Mouse (Mus musculus): ENCODE measurements around the gene Cdc5l. TPM values are rescaled to one million over a fixed set of nuclear protein-coding genes. Genes with fewer than 3 reads are reported as not detected.
"Not testable (repeated sequence)": the region's sequence is repeated elsewhere in the genome, so short reads cannot be mapped to it uniquely, and the experiment has no call there.

Cdc5l gene
- polyA plus RNA-seq, 1 experiment from 2014 or later, result 78.8 TPM

DNA sequence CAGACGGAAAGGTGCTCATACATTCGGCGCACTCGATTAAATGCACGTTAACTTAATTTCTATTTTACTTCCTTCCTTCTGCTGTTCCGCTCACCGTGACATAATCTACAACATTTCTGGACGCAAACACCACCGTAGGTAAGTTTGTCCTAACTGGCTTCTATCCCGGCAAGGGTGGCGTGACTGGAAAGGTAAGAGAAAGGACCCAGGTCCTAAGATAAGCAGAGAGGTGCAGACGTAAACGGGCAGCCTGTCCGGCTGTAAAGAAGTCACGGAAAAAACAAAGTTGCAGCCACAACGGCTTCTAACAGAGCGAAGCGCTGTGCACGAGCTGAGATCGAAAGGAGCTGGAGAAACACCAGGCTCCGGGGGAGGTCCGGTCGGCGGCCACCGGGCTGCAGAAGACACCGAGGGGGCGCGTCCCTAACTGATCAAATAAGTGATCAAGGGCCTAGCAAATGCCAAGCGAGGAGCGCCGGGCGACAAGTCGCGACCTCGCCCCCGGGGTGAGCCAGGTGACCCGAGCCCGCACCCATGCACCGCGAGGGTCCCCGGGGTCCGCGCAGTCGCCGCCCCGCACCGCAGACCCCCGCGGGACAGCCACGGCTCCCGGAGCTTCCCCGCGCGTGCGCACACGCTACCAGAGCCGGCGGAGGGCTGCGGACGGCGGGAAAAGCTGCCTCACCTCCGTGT lies 685 bp downstream of the Cdc5l start:
- peak overlapping the region; percentile 84 for H3K4me2 ChIP-seq (replicated peaks)
- no peaks in the 10 kb centered on the region for H3K27me3 ChIP-seq
- peak; percentile 79 for ATAC-seq (ENCODE audit: low FRiP score, low read depth)
- no peaks in the 10 kb centered on the region for H3K9me3 ChIP-seq
- H3K4me1 ChIP-seq, result peaks cover 24% of the 10 kb centered on the region
- peaks cover 14% of the 10 kb centered on the region for H3K36me3 ChIP-seq
- H3K27ac ChIP-seq, result peak overlapping the region; percentile 95
- WGBS, result under 1% methylated on average over 62 of the region's 62 CpGs
- H3K4me3 ChIP-seq, result peak overlapping the region; percentile 69
- peak overlapping the region; percentile 90 for H3K9ac ChIP-seq

GRCm38 (mm10) chr17:45432007-45432406 lies 1.5 kb downstream of the Cdc5l start:
- no peaks in the 10 kb centered on the region for H3K27me3 ChIP-seq
- H3K36me3 ChIP-seq, result peaks cover 17% of the 10 kb centered on the region
- peaks cover 24% of the 10 kb centered on the region for H3K4me1 ChIP-seq
- peak overlapping the region; percentile 90 for H3K9ac ChIP-seq
- H3K4me2 ChIP-seq (replicated peaks), result peak overlapping the region; percentile 84
- no peaks in the 10 kb centered on the region for H3K9me3 ChIP-seq
- H3K27ac ChIP-seq, result no peak overlapping the region
- peak overlapping the region; percentile 69 for H3K4me3 ChIP-seq
- ATAC-seq (ENCODE audit: low FRiP score, low read depth), result no peak
- 74% methylated on average over 3 of the region's 3 CpGs for WGBS

GRCm38 (mm10) chr17:45417387-45417786 lies 16.1 kb downstream of the Cdc5l start:
- ATAC-seq (ENCODE audit: low FRiP score, low read depth), result no peak
- H3K4me1 ChIP-seq, result no peaks in the 10 kb centered on the region
- no peak overlapping the region for H3K4me2 ChIP-seq (replicated peaks)
- peaks cover 74% of the 10 kb centered on the region for H3K36me3 ChIP-seq
- 69% methylated on average over 2 of the region's 2 CpGs for WGBS
- no peak overlapping the region for H3K4me3 ChIP-seq
- H3K27me3 ChIP-seq, result no peaks in the 10 kb centered on the region
- no peak overlapping the region for H3K9ac ChIP-seq
- H3K27ac ChIP-seq, result no peak overlapping the region
- no peaks in the 10 kb centered on the region for H3K9me3 ChIP-seq

- 91% methylated on average over 2 of the region's 2 CpGs for WGBS
- not testable (repeated sequence) for H3K9ac ChIP-seq; H3K4me3 ChIP-seq; H3K9me3 ChIP-seq; ATAC-seq (ENCODE audit: low FRiP score, low read depth); H3K27me3 ChIP-seq; H3K4me1 ChIP-seq; H3K27ac ChIP-seq; H3K4me2 ChIP-seq (replicated peaks)
- peaks cover 87% of the 10 kb centered on the region for H3K36me3 ChIP-seq
Observed at GRCm38 (mm10) chr17:45411617-45412016, 21.9 kb downstream of the Cdc5l start.

DNA sequence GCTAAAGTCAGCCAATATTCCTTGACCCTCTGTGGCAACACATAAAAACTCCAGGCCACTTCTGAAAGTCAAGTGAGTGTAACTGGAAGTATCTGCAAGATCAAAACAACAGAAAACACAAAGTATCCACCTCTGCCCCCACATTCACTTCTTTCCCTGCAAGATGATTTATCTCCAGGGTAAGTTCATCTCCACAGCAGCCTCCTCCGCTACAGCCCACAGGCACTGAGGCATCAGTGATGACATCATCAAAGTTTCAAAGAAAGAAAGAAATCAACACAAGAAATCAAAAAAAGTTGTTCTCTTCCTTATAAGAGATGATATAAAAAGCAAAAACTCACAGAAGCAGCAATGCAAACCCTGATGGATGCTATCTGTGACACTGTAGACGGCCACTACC lies 24.8 kb downstream of the Cdc5l start:
- 95% methylated on average over 2 of the region's 2 CpGs for WGBS
- ATAC-seq (ENCODE audit: low FRiP score, low read depth), result no peak
- peaks cover 89% of the 10 kb centered on the region for H3K36me3 ChIP-seq

GRCm38 (mm10) chr17:45406281-45406680 lies 27.3 kb downstream of the Cdc5l start:
- WGBS, result 96% methylated on average over 10 of the region's 10 CpGs

More for the DNA sequence above, 24.8 kb downstream of the Cdc5l start:
- H3K4me3 ChIP-seq, result no peak overlapping the region
- H3K9ac ChIP-seq, result no peak overlapping the region
- H3K4me1 ChIP-seq, result no peaks in the 10 kb centered on the region
- H3K4me2 ChIP-seq (replicated peaks), result no peak overlapping the region
- no peaks in the 10 kb centered on the region for H3K27me3 ChIP-seq
- no peak overlapping the region for H3K27ac ChIP-seq
- no peaks in the 10 kb centered on the region for H3K9me3 ChIP-seq

DNA sequence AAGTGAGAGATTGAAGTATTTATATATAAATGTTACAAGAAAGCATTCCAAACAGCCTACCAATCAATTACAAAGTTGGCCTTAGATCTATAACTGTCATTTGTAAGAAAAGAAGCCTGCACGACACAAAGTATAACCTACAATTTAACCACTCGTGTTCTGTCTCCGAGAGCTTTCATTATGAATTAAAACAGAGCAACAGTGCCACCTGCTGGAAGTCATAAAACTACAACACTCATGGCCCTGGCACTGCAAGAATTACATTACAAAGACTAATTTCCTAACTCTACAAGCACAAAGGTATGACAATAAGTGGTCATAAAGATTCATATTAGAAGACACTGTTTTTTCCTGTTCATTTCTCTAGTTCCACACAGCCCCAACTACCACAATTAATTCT lies 30.3 kb downstream of the Cdc5l start:
- Histone ChIP-seq H3K9ac (no peak overlapping the region), H3K36me3 (peaks cover 53% of the 10 kb centered on the region)

More at GRCm38 (mm10) chr17:45406281-45406680, 27.3 kb downstream of the Cdc5l start:
- ATAC-seq (ENCODE audit: low FRiP score, low read depth), result no peak
- Histone ChIP-seq H3K4me2 (replicated peaks) (no peak overlapping the region), H3K27me3 (no peaks in the 10 kb centered on the region), H3K36me3 (peaks cover 68% of the 10 kb centered on the region), H3K9me3 (no peaks in the 10 kb centered on the region), H3K9ac (no peak overlapping the region), H3K4me1 (peaks cover 14% of the 10 kb centered on the region), H3K4me3 (no peak overlapping the region), H3K27ac (no peak overlapping the region)

DNA sequence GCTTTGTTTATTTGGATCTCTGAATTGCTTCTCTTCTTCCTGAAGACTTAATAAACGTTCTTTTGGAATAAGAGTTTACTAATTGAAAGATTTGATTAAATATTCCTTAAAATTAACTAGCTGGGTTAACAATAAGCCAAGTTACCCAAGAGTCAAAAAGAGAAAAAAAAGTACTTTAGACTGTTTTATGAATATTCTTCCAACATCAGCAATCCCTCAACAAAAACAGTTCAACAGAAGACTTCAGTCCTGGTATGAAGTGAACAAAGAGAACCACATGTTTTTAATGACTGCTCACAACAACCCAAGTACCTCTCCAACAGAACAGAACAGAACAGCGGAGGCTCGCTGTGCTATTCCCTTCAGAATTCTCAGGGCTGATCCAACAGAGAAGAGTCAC lies 30.9 kb downstream of the Cdc5l start:
- Histone ChIP-seq H3K27ac (no peak overlapping the region), H3K9ac (no peak overlapping the region), H3K4me2 (replicated peaks) (no peak overlapping the region), H3K27me3 (no peaks in the 10 kb centered on the region), H3K36me3 (peaks cover 56% of the 10 kb centered on the region), H3K9me3 (no peaks in the 10 kb centered on the region), H3K4me1 (peaks cover 36% of the 10 kb centered on the region), H3K4me3 (no peak overlapping the region)
- ATAC-seq (ENCODE audit: low FRiP score, low read depth), result no peak
- WGBS, result 55% methylated on average over 3 of the region's 3 CpGs

More for the DNA sequence above, 30.3 kb downstream of the Cdc5l start:
- WGBS, result 2% methylated on average over 3 of the region's 3 CpGs
- Histone ChIP-seq H3K27ac (no peak overlapping the region), H3K4me3 (no peak overlapping the region), H3K9me3 (no peaks in the 10 kb centered on the region), H3K4me2 (replicated peaks) (no peak overlapping the region), H3K27me3 (no peaks in the 10 kb centered on the region), H3K4me1 (peaks cover 36% of the 10 kb centered on the region)
- no peak for ATAC-seq (ENCODE audit: low FRiP score, low read depth)

DNA sequence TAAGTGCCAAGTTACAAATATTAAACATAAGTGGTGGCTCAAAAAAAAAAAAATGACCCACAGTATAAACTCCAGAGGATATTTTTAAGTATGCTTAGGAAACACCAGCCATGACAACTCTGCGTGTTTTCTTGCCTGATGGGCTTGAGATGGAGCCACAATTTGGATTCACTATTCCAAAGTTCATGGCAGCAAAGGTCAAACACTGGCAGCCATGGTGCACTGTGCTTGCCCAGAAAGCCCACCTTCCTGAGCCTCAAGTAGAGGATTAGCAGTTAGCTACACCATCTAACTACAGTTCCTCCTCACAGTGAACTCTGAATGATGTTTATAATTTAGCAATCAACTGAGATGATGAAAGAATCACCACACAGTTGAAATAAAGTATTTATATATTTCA lies 31.4 kb downstream of the Cdc5l start:
- H3K36me3 ChIP-seq, result peaks cover 52% of the 10 kb centered on the region
- no peak overlapping the region for H3K4me3 ChIP-seq
- no peak overlapping the region for H3K9ac ChIP-seq
- no peaks in the 10 kb centered on the region for H3K27me3 ChIP-seq
- ATAC-seq (ENCODE audit: low FRiP score, low read depth), result no peak
- H3K4me1 ChIP-seq, result peaks cover 36% of the 10 kb centered on the region
- WGBS, result 97% methylated on average over 1 of the region's 1 CpGs
- H3K4me2 ChIP-seq (replicated peaks), result no peak overlapping the region
- H3K27ac ChIP-seq, result no peak overlapping the region
- H3K9me3 ChIP-seq, result no peaks in the 10 kb centered on the region

DNA sequence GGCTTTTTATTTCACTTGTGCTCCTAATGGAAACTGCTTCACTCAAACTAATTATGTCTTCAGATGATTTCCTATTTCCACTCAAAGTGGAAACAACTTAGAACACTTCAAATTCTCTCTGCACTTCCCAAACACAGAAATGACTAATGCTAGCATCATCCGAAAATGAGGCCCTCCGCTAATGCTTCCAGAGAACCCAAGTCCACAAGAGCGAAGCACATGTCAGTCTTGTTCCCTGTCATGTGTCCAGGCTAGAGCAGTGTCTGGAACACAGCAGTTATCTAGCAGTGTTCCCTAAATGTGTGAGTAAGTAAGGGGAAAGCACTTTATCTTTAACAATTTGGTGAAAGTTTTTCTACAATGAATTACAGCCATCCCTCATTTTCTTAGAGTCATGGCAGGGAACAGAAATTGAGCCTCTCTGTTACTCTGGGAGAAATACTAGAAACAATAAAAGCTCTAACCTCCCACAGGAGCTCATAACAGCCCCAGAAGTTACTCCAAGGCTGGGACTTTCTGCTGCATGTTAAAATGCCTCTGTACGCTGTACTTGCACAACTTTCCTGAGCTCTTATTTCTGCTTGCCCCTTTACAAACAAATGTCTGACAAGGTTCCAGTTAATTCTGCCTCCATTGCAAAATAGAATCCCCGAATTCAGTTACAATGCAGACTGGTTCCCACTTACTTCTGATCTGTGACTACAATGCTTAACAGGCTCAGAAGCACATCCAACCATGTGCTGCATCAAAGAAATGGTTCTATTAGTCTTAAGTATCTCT lies 32.2 kb downstream of the Cdc5l start:
- ATAC-seq (ENCODE audit: low FRiP score, low read depth), result no peak
- Histone ChIP-seq H3K9me3 (no peaks in the 10 kb centered on the region), H3K4me1 (peaks cover 40% of the 10 kb centered on the region), H3K4me2 (replicated peaks) (no peak overlapping the region), H3K27ac (no peak overlapping the region), H3K4me3 (no peak overlapping the region), H3K9ac (no peak overlapping the region), H3K27me3 (no peaks in the 10 kb centered on the region), H3K36me3 (peaks cover 44% of the 10 kb centered on the region)
- 81% methylated on average over 5 of the region's 5 CpGs for WGBS

GRCm38 (mm10) chr17:45398021-45398420 lies 35.5 kb downstream of the Cdc5l start:
- no peak for ATAC-seq (ENCODE audit: low FRiP score, low read depth)
- no peaks in the 10 kb centered on the region for H3K9me3 ChIP-seq

DNA sequence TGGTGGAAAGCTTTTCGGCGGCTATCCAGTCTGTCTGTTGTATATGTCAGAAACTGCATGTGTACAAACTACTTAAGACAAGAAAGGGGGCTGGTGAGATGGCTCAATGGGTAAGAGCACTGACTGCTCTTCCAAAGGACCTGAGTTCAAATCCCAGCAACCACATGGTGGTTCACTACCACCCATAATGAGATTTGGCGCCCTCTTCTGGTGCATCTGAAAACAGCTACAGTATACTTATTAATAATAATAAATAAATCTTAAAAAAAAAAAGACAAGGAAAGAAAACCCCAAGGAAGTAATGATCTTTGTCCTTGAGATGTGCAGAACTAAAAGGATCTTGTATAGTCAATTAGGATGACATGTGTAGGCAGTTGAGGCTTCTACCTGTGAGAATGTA lies 36.0 kb downstream of the Cdc5l start:
- peaks cover 36% of the 10 kb centered on the region for H3K4me1 ChIP-seq
- no peak for ATAC-seq (ENCODE audit: low FRiP score, low read depth)
- WGBS, result 75% methylated on average over 3 of the region's 3 CpGs

More at GRCm38 (mm10) chr17:45398021-45398420, 35.5 kb downstream of the Cdc5l start:
- WGBS, result 97% methylated on average over 2 of the region's 2 CpGs
- Histone ChIP-seq H3K4me2 (replicated peaks) (no peak overlapping the region), H3K4me3 (no peak overlapping the region), H3K27ac (no peak overlapping the region), H3K27me3 (peaks cover 3% of the 10 kb centered on the region; the same call in 1 of the 2 replicates), H3K4me1 (peaks cover 40% of the 10 kb centered on the region), H3K36me3 (peaks cover 36% of the 10 kb centered on the region), H3K9ac (no peak overlapping the region)

More for the DNA sequence above, 36.0 kb downstream of the Cdc5l start:
- no peaks in the 10 kb centered on the region for H3K9me3 ChIP-seq
- no peak overlapping the region for H3K4me2 ChIP-seq (replicated peaks)
- H3K36me3 ChIP-seq, result peaks cover 40% of the 10 kb centered on the region
- H3K27me3 ChIP-seq, result peaks cover 3% of the 10 kb centered on the region; the same call in 1 of the 2 replicates
- no peak overlapping the region for H3K4me3 ChIP-seq
- no peak overlapping the region for H3K9ac ChIP-seq
- H3K27ac ChIP-seq, result no peak overlapping the region

Data from limb, embryonic 13.5 days (tissue).